Mouse (Mus musculus) hindbrain, embryonic 13.5 days (tissue): Measurements from ENCODE around the gene Trpm7. TPM values are rescaled to one million over a fixed set of nuclear protein-coding genes. Genes with fewer than 3 reads are reported as not detected.

ENCODE experiments used
- ATAC-seq: fragments of 200-750 bp; cut with Nextera tagmentation; 2 replicates; pipeline ENCODE4 v1.8.0; 2017; ENCODE audit warnings: moderate TSS enrichment; ENCODE audit not compliant: low FRiP score
- H3K27ac ChIP-seq: fragments of 300-500 bp; sonication (generic); 2 replicates; pipeline ENCODE4 v1.5.1; 2015; ENCODE audit warnings: inconsistent platforms, mild to moderate bottlenecking, moderate library complexity
- H3K27me3 ChIP-seq: fragments of 300-500 bp; sonication (generic); 2 replicates; pipeline ENCODE4 v1.6.1; 2015; ENCODE audit warnings: mild to moderate bottlenecking, inconsistent platforms
- H3K36me3 ChIP-seq: fragments of 300-500 bp; sonication (generic); 2 replicates; pipeline ENCODE4 v1.6.1; 2015; ENCODE audit warnings: mild to moderate bottlenecking, inconsistent platforms
- H3K4me1 ChIP-seq: fragments of 300-500 bp; sonication (generic); replicated peaks from 2 replicates; pipeline ENCODE4 v1.6.1; 2015; ENCODE audit warnings: inconsistent platforms
- H3K4me2 ChIP-seq: fragments of 300-500 bp; sonication (generic); 2 replicates; pipeline ENCODE4 v1.6.1; 2015; ENCODE audit warnings: inconsistent platforms, mild to moderate bottlenecking, moderate library complexity
- H3K4me3 ChIP-seq: fragments of 300-500 bp; sonication (generic); 2 replicates; pipeline ENCODE4 v1.5.1; 2015; ENCODE audit warnings: mild to moderate bottlenecking, inconsistent platforms
- H3K9ac ChIP-seq: fragments of 300-500 bp; sonication (generic); 2 replicates; pipeline ENCODE4 v1.6.1; 2015; ENCODE audit warnings: mild to moderate bottlenecking, inconsistent platforms
- H3K9me3 ChIP-seq: fragments of 300-500 bp; sonication (generic); 2 replicates; pipeline ENCODE4 v1.6.1; 2016; ENCODE audit warnings: inconsistent platforms
- WGBS: fragments of 180-500 bp; shearing (Covaris S2); methylation state at CpG from one replicate; pipeline ENCODE4 v1.1.7; 2015; 5-methylcytosine and 5-hydroxymethylcytosine counted together
- polyA plus RNA-seq: library from polyadenylated mRNA; unstranded; fragments of >200 nt; fragmentation: Nextera tagmentation; extraction: Ambion mirVana; gene quantifications from 2 replicates; pipeline ENCODE4 v1.2.1, GENCODE M21; 2015

The Trpm7 gene
- polyA plus RNA-seq, 1 experiment from 2014 or later, result 36.9 TPM

DNA sequence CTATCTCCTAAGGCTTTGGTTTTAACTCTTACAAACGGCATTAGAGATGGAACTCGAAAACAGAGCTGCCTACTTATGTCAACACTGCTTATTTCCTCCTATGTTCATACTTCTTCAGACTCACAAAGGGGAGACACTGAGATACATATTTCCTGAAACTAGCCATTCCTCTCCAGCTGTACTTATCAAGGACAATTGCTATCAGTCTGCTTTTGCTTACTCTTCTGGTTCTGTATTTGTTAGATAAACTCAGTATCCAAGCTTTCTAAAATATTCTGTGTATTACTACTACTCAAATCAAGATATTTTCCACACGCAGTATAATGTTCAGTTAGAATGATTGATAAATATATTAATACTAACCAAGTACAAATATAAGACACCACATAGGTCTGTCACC is 74.0 kb downstream of the Trpm7 start:
- no peaks in the 10 kb centered on the region for H3K27me3 ChIP-seq
- WGBS, result 93% methylated on average over 3 of the region's 3 CpGs
- no peaks in the 10 kb centered on the region for H3K4me1 ChIP-seq
- H3K4me2 ChIP-seq, result no peak overlapping the region
- no peak overlapping the region for H3K9ac ChIP-seq
- no peak overlapping the region for H3K4me3 ChIP-seq
- no peak overlapping the region for H3K27ac ChIP-seq
- peaks cover 65% of the 10 kb centered on the region for H3K36me3 ChIP-seq
- no peak for ATAC-seq
- H3K9me3 ChIP-seq, result no peaks in the 10 kb centered on the region

- H3K36me3 ChIP-seq, result peaks cover 68% of the 10 kb centered on the region
- H3K9ac ChIP-seq, result no peak overlapping the region
- no peaks in the 10 kb centered on the region for H3K27me3 ChIP-seq
- no peaks in the 10 kb centered on the region for H3K4me1 ChIP-seq
- no peak for ATAC-seq
- H3K4me2 ChIP-seq, result no peak overlapping the region
- no peak overlapping the region for H3K4me3 ChIP-seq
- 92% methylated on average over 5 of the region's 5 CpGs for WGBS
- no peaks in the 10 kb centered on the region for H3K9me3 ChIP-seq
- no peak overlapping the region for H3K27ac ChIP-seq
Measured at GRCm38 (mm10) chr2:126798455-126798854, 77.6 kb downstream of the Trpm7 start.

DNA sequence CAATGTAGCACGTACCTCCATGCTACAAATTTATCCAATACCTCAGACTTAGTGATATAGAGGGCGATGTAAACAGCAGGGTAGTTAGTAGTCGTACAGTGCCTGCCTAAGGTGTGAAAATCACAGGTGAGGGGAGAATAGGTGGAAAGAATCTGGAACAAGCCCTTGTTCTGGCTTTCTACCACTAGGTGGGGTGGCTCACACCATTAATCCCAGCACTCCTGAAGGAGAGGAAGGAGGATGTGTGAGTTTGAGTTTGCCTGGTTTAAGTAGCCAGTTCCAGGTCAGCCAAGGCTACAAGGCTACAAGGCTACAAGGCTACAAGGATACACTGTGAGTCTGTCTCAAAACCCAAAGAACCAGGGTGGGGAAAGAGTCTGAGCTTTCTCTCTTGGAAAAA is 80.3 kb downstream of the Trpm7 start:
- Histone ChIP-seq H3K27ac (no peak overlapping the region), H3K4me1 (no peaks in the 10 kb centered on the region), H3K4me3 (no peak overlapping the region), H3K9me3 (no peaks in the 10 kb centered on the region), H3K4me2 (no peak overlapping the region), H3K36me3 (peaks cover 71% of the 10 kb centered on the region), H3K27me3 (no peaks in the 10 kb centered on the region), H3K9ac (no peak overlapping the region)
- no peak for ATAC-seq
- 94% methylated on average over 3 of the region's 3 CpGs for WGBS

DNA sequence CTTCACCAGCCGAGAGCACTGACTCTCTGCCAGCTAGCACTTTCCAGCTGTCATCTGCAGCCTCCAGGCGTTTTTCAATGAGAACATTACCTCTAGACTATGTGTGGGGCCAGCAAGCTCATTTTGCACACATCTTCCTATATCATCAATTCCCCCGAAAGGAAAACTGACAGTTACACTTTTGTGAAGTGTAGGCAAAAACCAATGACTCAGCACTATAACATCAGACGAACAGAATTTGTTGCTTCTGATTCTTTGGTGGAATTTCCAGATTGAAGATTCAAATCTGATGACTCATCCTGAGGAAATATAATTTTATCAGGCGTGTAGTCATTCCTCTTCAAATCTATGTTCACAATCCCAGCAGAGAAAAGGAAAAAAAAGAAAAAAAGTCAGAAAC is 83.4 kb downstream of the Trpm7 start:
- Histone ChIP-seq H3K4me1 (0 out of 2 replicates have a peak, but pooled peaks cover 2% of the 10 kb centered on the region), H3K27ac (no peak overlapping the region), H3K36me3 (peaks cover 60% of the 10 kb centered on the region), H3K27me3 (no peaks in the 10 kb centered on the region), H3K9ac (no peak overlapping the region), H3K4me2 (no peak overlapping the region), H3K9me3 (no peaks in the 10 kb centered on the region), H3K4me3 (no peak overlapping the region)
- no peak for ATAC-seq
- WGBS, result 85% methylated on average over 5 of the region's 5 CpGs

- 59% methylated on average over 9 of the region's 9 CpGs for WGBS
- no peak for ATAC-seq
- Histone ChIP-seq H3K27me3 (no peaks in the 10 kb centered on the region), H3K9me3 (no peaks in the 10 kb centered on the region), H3K4me1 (0 out of 2 replicates have a peak, but pooled peaks cover 3% of the 10 kb centered on the region), H3K4me3 (no peak overlapping the region), H3K4me2 (no peak overlapping the region), H3K9ac (no peak overlapping the region), H3K36me3 (peaks cover 25% of the 10 kb centered on the region), H3K27ac (no peak overlapping the region)
Measured at GRCm38 (mm10) chr2:126787721-126788342, 88.2 kb downstream of the Trpm7 start.

DNA sequence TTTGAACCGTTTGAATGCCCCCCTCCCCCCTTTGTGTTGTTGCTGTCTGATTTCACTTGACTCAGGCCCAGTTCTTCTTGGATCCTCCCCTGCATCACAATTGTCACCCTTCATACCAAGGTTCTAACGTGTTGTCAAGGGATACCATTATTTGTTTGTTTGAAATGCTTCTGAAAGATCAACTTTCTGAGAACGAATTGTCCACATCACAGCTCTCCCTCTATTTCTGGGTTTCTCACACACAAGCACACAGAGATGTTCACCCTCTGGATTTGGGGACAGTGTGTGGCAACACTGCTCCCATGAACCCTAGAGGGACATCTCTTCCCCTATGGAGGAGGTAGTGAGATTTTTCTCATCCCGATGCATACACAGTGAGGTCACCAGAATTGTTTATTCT is 92.7 kb downstream of the Trpm7 start, which contains the start of gene Usp50:
Gene Usp50 (minus strand): TSS at position 101 of the 400 bp plus-strand sequence.
- Histone ChIP-seq H3K4me3 (no peak within 1 kb of the TSS), H3K4me2 (no peak within 1 kb of the TSS), H3K4me1 (0 out of 2 replicates have a peak, but pooled peaks cover 3% of the 10 kb centered on the region), H3K27ac (no peak within 1 kb of the TSS), H3K9me3 (no peaks in the 10 kb centered on the region), H3K27me3 (no peaks in the 10 kb centered on the region), H3K36me3 (no peaks in the 10 kb centered on the region), H3K9ac (peak within 1 kb of the TSS; percentile 9; the same call in 1 of the 2 replicates)
- WGBS, result 59% methylated on average over 4 of the region's 4 CpGs
- ATAC-seq, result no peak

DNA sequence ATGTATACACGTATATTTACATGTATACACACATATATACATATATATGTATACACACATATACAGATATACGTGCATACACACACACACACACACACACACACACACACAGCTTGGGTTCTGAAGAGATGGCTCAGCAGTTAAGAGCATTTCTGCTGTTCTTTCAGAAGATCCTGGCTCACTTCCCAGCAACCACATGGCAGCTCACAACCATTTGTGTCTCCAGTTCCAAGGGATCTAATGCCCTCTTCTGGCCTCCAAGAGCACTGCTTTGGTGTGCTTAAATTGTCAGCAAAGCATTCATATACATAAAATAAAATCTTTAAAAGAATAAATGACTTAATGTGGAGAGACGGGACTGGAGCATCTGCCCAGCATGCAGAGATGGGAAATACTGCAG is 93.6 kb downstream of the Trpm7 start:
- H3K27ac ChIP-seq, result no peak overlapping the region

DNA sequence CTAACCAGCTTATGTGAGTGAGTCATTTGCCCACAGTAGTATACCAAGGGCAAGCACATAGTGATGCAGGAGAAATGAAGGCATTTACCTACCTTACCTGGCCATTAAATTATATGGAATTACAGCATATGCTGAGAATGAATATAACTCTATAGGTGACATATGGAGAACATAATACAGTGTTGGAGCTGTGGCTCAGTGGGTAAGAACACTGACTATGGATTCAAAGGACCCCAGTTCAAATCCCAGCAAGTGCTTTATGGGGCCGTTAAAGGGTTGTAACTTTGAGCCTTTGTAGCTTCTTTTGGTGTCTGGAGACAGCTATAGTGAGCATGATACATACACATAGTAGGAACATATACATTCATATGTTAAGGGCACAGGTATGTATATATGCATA is 94.6 kb downstream of the Trpm7 start:
- WGBS, result 94% methylated on average over 1 of the region's 1 CpGs
- no peak overlapping the region for H3K27ac ChIP-seq
- H3K27me3 ChIP-seq, result no peaks in the 10 kb centered on the region
- no peak for ATAC-seq
- no peaks in the 10 kb centered on the region for H3K36me3 ChIP-seq
- H3K4me3 ChIP-seq, result no peak overlapping the region
- no peaks in the 10 kb centered on the region for H3K9me3 ChIP-seq
- no peak overlapping the region for H3K4me2 ChIP-seq
- H3K9ac ChIP-seq, result no peak overlapping the region
- no peaks in the 10 kb centered on the region for H3K4me1 ChIP-seq

More for the DNA sequence above, 93.6 kb downstream of the Trpm7 start:
- H3K4me2 ChIP-seq, result no peak overlapping the region
- H3K9me3 ChIP-seq, result no peaks in the 10 kb centered on the region
- 83% methylated on average over 3 of the region's 3 CpGs for WGBS
- no peaks in the 10 kb centered on the region for H3K27me3 ChIP-seq
- no peak overlapping the region for H3K9ac ChIP-seq
- ATAC-seq, result no peak
- no peak overlapping the region for H3K4me3 ChIP-seq
- no peaks in the 10 kb centered on the region for H3K36me3 ChIP-seq
- H3K4me1 ChIP-seq, result no peaks in the 10 kb centered on the region

DNA sequence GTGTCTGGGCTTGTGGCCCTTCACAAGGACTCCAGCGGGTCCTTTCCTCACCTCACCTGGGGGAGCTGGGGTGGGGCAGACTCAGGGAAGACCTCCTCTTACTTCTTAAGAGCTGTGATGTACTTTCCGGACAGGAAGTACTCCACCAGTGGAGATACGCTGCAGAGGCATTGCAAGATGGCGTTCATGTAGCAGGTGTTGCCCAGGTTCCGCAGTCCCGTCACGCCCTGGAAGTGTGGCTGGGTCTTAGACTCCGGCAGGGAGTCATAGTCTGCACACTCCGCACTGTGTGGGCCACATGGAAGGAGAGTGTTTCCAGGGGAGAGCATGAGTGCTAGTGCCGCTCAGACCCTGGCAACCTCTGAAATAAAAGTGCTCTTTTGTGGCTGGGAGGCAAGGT is 95.7 kb downstream of the Trpm7 start:
- H3K9me3 ChIP-seq, result no peaks in the 10 kb centered on the region

DNA sequence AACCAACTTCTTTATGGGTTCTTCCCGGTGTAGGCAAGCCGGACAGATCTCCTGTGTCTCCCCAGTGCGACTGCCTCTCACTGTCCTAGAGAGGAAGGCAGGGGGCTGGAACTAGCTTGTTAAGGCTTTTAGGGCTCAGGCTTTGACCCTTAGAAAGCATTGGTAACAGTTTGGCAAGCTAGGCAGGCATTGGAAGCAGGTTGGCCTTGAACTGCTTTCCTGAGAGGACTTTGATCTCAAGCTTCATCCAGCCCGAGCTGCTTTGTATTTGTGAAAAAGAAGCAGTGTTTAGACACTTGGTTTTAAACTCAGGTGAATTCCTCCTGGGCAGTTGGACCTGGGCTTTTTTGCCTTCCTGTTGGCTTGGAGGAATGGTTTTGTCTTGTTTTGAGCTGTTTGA is 97.2 kb downstream of the Trpm7 start:
- no peak for ATAC-seq

More for the DNA sequence above, 95.7 kb downstream of the Trpm7 start:
- Histone ChIP-seq H3K9ac (no peak overlapping the region), H3K27ac (no peak overlapping the region), H3K4me1 (no peaks in the 10 kb centered on the region), H3K4me3 (no peak overlapping the region), H3K36me3 (no peaks in the 10 kb centered on the region), H3K27me3 (no peaks in the 10 kb centered on the region), H3K4me2 (no peak overlapping the region)
- WGBS, result 88% methylated on average over 10 of the region's 10 CpGs
- no peak for ATAC-seq

DNA sequence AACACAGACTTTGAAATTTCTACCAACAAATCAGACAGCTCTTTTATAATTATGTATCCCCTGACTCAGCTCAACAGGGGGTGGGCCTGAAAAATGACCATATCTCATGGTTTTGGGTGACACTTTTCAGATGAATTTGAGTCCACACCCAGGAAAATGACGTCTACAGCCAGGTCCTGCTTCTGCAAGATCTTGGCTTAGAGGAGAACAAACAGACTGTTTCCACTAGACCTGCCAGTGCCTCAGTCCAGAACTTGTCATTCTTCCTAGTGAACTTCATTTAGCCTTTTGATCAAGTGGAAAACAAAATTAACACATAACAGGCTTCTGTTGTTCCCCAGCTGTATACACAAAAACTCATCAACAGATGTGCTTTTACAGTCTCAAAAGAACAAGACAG is 99.6 kb downstream of the Trpm7 start:
- Histone ChIP-seq H3K9ac (no peak overlapping the region), H3K27ac (no peak overlapping the region), H3K27me3 (no peaks in the 10 kb centered on the region), H3K4me3 (no peak overlapping the region), H3K4me1 (no peaks in the 10 kb centered on the region), H3K4me2 (no peak overlapping the region), H3K36me3 (no peaks in the 10 kb centered on the region), H3K9me3 (no peaks in the 10 kb centered on the region)
- WGBS, result 76% methylated on average over 1 of the region's 1 CpGs
- ATAC-seq, result no peak

More for the DNA sequence above, 97.2 kb downstream of the Trpm7 start:
- Histone ChIP-seq H3K4me3 (no peak overlapping the region), H3K9ac (no peak overlapping the region), H3K9me3 (no peaks in the 10 kb centered on the region), H3K4me1 (no peaks in the 10 kb centered on the region), H3K36me3 (no peaks in the 10 kb centered on the region), H3K4me2 (no peak overlapping the region), H3K27ac (no peak overlapping the region), H3K27me3 (no peaks in the 10 kb centered on the region)
- WGBS, result 88% methylated on average over 4 of the region's 4 CpGs

DNA sequence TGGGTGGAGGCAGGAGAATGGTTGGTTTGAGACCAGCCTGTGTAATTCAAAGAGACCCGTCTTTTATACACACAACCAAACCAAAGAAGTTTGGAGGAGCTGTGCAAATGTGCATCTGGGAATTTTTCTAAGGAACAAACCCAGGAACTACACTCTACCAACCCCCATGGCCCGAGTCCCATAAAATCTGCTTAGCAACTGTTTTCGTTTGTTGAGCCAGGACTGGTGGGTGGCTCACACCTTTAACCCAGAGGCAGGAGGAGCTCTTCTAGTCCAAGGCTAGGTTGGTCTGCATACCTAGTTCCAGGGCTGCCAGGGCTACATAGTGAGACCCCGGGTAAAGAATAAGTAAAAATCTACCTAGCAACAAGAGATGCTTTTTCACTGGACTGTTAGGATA is 100.1 kb downstream of the Trpm7 start:
- no peaks in the 10 kb centered on the region for H3K36me3 ChIP-seq
- no peak overlapping the region for H3K4me2 ChIP-seq
- H3K4me1 ChIP-seq, result no peaks in the 10 kb centered on the region
- ATAC-seq, result no peak
- 68% methylated on average over 4 of the region's 4 CpGs for WGBS
- no peak overlapping the region for H3K4me3 ChIP-seq
- no peak overlapping the region for H3K9ac ChIP-seq
- no peaks in the 10 kb centered on the region for H3K27me3 ChIP-seq
- no peak overlapping the region for H3K27ac ChIP-seq
- no peaks in the 10 kb centered on the region for H3K9me3 ChIP-seq

DNA sequence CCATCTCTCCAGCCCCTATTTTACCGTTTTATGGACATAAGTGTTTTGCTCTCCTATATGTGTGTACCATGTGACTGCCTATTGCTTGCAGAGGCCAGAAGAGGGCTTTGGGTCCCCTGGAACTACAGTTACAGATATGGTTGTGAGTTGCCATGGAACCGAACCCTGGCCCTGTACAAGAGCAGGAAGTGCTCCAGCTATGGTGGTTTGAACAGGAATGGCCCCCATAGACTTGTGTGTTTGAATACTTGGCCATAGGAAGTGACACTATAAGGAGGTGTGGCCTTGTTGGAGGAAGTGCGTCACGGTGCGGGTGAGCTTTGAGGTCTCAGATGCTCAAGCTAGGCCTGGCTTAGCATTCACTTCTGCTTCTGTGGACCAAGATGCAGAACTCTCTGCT is 103.8 kb downstream of the Trpm7 start:
- no peak overlapping the region for H3K4me3 ChIP-seq
- ATAC-seq, result no peak
- no peak overlapping the region for H3K4me2 ChIP-seq
- H3K36me3 ChIP-seq, result no peaks in the 10 kb centered on the region
- no peak overlapping the region for H3K9ac ChIP-seq
- H3K27ac ChIP-seq, result no peak overlapping the region
- H3K27me3 ChIP-seq, result no peaks in the 10 kb centered on the region
- H3K4me1 ChIP-seq, result no peaks in the 10 kb centered on the region
- 98% methylated on average over 5 of the region's 5 CpGs for WGBS
- no peaks in the 10 kb centered on the region for H3K9me3 ChIP-seq
